Mouse (Mus musculus): ENCODE data around the gene Cdkn2aipnl.

GRCm38 (mm10) chr11:52005586-52005985, 38.1 kb downstream of the Cdkn2aipnl start:
- peak; percentile 25; the same call in 1 of the 2 replicates for TF ChIP-seq CTCF (IDR thresholded peaks at IDR 0.05; ENCODE audit: low read depth)
- no peak for TF ChIP-seq EP300 (IDR thresholded peaks at IDR 0.05; ENCODE audit: low read depth)
